Mouse (Mus musculus): ENCODE measurements around the gene Tbcd.

GRCm38 (mm10) chr11:121648166-121648565, 196.4 kb downstream of the Tbcd start:
- TF ChIP-seq CTCF (IDR thresholded peaks at IDR 0.05; ENCODE audit: low read depth, low read length) (no peak), POLR2A (IDR thresholded peaks at IDR 0.05; ENCODE audit: extremely low read depth, insufficient read depth, low read length) (no peak)
